Mouse (Mus musculus) liver, adult 2 months (tissue): ENCODE measurements around the gene Rbbp8nl.
"Not testable (repeated sequence)": the region's sequence is repeated elsewhere in the genome, so short reads cannot be mapped to it uniquely, and the experiment has no call there.

Source experiments
- CTCF ChIP-seq: fragments of 200-500 bp; IDR thresholded peaks from 2 replicates; pipeline ENCODE4 v1.5.1; 2011; ENCODE audit warnings: low read depth, low read length, control low read depth
- POLR2A ChIP-seq: fragments of 200-500 bp; IDR thresholded peaks from 2 replicates; pipeline ENCODE4 v1.6.1; 2011; ENCODE audit warnings: low read length, control low read depth; ENCODE audit not compliant: insufficient read depth; ENCODE audit errors: extremely low read depth

GRCm38 (mm10) chr2:180258951-180259484, 30.7 kb downstream of the Rbbp8nl start:
- TF ChIP-seq POLR2A, CTCF: not testable (repeated sequence)
